Mouse (Mus musculus) granulocyte monocyte progenitor cell, adult 5-6 weeks (primary cell): ENCODE results near the gene Syf2. TPM values are rescaled to one million over a fixed set of nuclear protein-coding genes. Genes with fewer than 3 reads are reported as not detected.

Experiments
- ATAC-seq: replicated peaks from 2 replicates; pipeline ENCODE4 v1.8.0; 2016; ENCODE audit warnings: mild to moderate bottlenecking, moderate TSS enrichment, inconsistent platforms; ENCODE audit not compliant: poor library complexity, severe bottlenecking
- total RNA-seq, 2 experiments: library from RNA; stranded (forward) in 1 of 2; stranded (reverse) in 1 of 2; fragments of 200-712, 200-1000 nt in 1 of 2; fragments of >200 nt in 1 of 2; fragmentation: Nextera tagmentation in 1 of 2; gene quantifications; 2 replicates each; pipeline ENCODE4 v1.2.3; 2014 to 2017

Gene Syf2
- total RNA-seq, 2 experiments from 2014 or later, result 43.5 to 180 TPM

GRCm38 (mm10) chr4:134922925-134923244 is 7.8 kb upstream of the Syf2 start:
- no peak for ATAC-seq

- ATAC-seq, result peak; percentile 62
These were observed 7.3 kb upstream of the Syf2 start, which contains the start of gene Rsrp1 for GRCm38 (mm10) chr4:134923258-134924018. Rsrp1 (plus strand) TSS chr4:134923592.

- ATAC-seq, result peak; percentile 52
These were observed 6.5 kb upstream of the Syf2 start for GRCm38 (mm10) chr4:134924019-134924741.

- no peak for ATAC-seq
These were observed 5.5 kb upstream of the Syf2 start for GRCm38 (mm10) chr4:134925206-134925605.

- no peak for ATAC-seq
These were observed 2.8 kb upstream of the Syf2 start for GRCm38 (mm10) chr4:134927815-134928463.

GRCm38 (mm10) chr4:134928464-134928836 is 2.2 kb upstream of the Syf2 start:
- no peak for ATAC-seq

GRCm38 (mm10) chr4:134929536-134929935 is 1.2 kb upstream of the Syf2 start:
- ATAC-seq, result peak; percentile 15; the same call in 1 of the 2 replicates

- no peak for ATAC-seq
These were observed 508 bp upstream of the Syf2 start for GRCm38 (mm10) chr4:134930190-134930589.

GRCm38 (mm10) chr4:134937240-134938176 is 6.8 kb downstream of the Syf2 start:
- ATAC-seq, result no peak

- ATAC-seq, result no peak
These were observed 9.2 kb downstream of the Syf2 start for GRCm38 (mm10) chr4:134939900-134940299.

- ATAC-seq, result no peak
These were observed 13.2 kb downstream of the Syf2 start for GRCm38 (mm10) chr4:134943758-134944538.

GRCm38 (mm10) chr4:134946024-134946744 is 15.5 kb downstream of the Syf2 start:
- ATAC-seq, result peak; percentile 64

GRCm38 (mm10) chr4:134950518-134951091 is 19.9 kb downstream of the Syf2 start:
- ATAC-seq, result peak; percentile 65

- ATAC-seq, result no peak
These were observed 23.8 kb downstream of the Syf2 start for GRCm38 (mm10) chr4:134954461-134954860.

GRCm38 (mm10) chr4:134955196-134955595 is 24.5 kb downstream of the Syf2 start:
- no peak for ATAC-seq

GRCm38 (mm10) chr4:134955845-134956244 is 25.1 kb downstream of the Syf2 start:
- peak; percentile 33; the same call in 1 of the 2 replicates for ATAC-seq

GRCm38 (mm10) chr4:134956328-134956727 is 25.6 kb downstream of the Syf2 start:
- peak; percentile 68 for ATAC-seq

GRCm38 (mm10) chr4:134963021-134963776 is 32.5 kb downstream of the Syf2 start:
- ATAC-seq, result peak; percentile 87
